Mouse (Mus musculus): ENCODE measurements around the gene Nipa2.
"Not testable (repeated sequence)": the region's sequence is repeated elsewhere in the genome, so short reads cannot be mapped to it uniquely, and the experiment has no call there.

Nipa2 gene

DNA sequence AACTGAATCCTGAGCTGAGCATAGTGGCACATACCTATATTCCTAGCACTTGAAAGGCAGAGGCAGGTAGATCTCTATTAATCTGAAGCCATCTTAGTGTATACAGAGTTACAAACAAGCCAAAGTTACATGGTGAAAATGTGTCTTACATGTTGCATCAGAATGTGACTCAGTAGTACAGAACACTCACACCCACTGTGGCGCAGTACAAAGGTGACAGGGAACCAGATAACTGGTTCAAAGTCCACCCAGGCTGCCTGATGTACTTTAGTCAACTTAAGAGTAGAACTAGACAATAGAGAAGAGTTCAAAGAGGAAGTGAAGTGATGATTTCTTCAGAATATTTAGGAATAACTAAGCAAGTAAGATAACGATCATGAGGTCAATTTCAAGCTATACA lies 27.3 kb downstream of the Nipa2 start:
- DNase-seq (ENCODE audit: low spot score), result no peak

DNA sequence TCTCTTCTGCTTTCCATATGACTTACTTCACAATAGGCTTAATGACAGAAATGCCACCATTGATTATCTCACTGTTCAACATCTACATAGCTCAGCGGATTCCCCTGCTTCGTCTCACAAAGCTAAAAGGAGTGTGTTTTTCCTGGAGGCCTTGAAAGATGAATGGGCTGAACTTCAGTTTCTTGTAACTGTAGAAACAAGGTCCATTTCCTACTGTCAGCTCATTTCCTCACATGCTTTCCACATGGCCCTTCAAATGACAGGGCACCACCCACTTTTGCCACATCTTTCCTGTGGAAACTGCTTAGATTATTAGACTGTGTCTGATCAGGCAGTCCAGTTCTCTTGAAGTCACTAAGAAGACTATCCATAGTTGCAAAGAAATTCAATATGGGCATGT lies 33.6 kb downstream of the Nipa2 start:
- DNase-seq (ENCODE audit: low spot score), result no peak

DNA sequence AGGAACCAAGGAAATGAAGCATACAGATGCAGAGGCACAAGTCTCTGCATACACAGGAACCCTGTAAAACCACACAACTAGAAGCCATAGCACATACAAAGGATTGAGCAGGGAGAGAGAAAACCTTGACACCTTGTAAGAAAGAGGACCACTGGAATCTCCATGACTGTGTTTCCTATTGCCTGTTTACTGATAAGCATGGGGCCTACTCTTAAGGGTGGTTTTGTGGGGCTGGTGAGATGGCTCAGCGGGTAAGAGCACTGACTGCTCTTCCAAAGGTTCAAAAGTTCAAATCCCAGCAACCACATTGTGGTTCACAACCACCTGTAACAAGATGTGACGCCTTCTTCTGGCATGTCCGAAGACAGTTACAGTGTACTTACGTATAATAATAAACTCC lies 35.0 kb downstream of the Nipa2 start:
- DNase-seq (ENCODE audit: low spot score), result no peak

DNA sequence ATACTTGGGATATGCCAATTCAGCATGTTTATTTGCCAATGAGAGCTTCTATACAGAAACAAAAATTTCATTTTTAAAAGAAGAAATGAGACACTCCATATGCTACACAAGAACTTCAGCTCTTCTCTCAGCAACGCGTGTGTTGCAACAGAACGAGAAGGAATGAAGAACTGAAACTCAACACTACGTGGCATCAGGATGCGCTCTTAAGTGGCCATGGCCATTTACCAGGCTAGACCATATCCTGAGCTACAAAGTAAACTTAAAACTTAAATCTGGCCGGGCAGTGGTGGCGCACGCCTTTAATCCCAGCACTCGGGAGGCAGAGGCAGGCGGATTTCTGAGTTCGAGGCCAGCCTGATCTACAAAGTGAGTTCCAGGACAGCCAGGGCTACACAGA lies 43.9 kb downstream of the Nipa2 start:
- not testable (repeated sequence) for DNase-seq (ENCODE audit: low spot score)

DNA sequence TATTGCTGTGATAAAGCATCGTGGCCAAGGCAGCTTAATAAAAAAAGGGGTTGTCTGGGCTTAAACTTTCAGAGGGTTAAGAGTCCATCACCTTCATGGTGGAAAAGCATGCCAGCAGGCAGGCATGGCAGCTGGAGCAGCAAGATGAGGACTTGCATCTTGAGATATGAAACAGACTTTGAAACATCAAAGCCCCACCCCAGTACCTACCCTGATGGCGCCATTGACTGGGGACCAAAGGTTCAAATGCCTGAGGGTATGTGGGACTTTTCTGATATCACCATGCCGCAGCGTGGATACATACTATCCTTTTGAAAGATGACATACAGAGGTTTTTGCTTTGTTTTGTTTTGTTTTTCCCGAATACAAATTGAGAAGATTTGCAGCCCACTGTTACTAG lies 50.2 kb downstream of the Nipa2 start:
- no peak for DNase-seq (ENCODE audit: low spot score)

DNA sequence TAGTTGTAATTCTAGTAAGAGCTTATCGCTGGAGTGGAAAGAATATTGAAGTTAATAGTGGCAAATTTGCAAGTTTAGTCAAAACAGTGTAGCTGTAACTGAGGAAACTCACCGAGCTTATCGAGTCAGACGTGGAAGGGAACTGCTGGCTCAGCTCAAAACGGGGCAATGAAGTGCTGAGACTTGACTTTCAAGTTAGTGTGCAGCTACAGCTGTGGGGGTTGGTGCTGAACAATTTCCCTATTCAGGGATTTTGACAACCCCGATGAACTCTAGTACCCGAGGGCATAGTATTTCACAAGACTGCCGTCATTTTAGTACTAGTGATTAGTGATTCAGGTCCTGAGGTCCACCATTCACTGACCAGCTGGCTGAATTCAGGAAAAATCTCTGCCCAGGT lies 50.9 kb downstream of the Nipa2 start:
- DNase-seq (ENCODE audit: low spot score), result no peak

DNA sequence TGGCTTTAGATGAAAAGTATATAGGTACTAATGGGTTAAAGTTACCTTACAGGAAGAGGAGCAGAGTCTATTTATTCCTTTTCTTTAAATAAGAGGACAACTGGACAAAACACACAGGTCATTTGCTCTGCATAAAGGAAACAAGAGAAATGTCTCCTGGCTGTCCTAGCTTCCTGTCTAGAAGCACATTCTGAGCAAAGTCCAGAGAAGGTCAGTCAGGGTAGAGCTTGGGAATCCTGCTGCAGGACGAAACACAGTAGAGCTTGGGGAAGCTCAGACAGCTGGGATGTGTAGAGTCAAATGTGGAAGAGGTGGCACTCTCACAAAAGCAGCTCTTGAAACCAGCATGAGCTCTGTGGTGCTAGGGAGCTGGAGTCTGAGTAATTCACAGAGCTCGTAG lies 51.9 kb downstream of the Nipa2 start:
- DNase-seq (ENCODE audit: low spot score), result no peak

DNA sequence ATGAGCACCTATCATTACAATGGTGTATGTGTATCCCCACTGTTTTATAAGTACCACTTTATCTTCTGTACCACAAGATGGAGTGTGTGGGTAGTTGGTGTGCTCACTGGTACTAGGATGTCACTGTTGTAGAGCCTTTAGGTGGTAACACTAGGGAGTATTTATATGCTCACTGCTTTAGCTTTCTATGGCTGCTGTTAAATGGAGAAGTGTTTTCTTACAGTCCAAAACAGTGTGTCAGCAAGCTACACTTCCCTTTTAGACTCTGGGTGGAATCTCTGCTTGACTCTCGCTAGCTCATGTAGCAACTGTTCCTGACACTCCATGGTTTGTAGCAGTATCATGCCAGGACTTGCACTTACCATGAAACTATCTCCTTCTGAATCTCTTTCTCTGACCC lies 52.8 kb downstream of the Nipa2 start:
- DNase-seq (ENCODE audit: low spot score), result no peak

DNA sequence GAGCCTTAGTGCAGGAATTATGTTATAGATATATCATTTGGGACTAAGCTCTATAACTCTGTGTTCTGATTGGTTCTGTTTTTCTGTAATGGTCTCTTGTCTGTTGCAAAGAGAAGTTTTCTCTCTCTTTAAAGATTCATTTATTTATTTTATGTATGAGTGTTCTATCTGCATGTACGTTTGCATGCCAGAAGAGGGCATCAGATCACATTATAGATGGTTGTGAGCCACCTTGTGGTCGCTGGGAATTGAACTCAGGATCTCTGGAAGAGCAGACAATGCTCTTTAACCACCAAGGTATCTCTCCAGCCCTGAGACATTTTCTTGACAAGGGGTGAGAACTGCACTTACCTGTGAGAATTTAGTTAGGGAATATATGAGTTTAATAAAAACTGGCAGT lies 56.8 kb downstream of the Nipa2 start:
- no peak for DNase-seq (ENCODE audit: low spot score)

DNA sequence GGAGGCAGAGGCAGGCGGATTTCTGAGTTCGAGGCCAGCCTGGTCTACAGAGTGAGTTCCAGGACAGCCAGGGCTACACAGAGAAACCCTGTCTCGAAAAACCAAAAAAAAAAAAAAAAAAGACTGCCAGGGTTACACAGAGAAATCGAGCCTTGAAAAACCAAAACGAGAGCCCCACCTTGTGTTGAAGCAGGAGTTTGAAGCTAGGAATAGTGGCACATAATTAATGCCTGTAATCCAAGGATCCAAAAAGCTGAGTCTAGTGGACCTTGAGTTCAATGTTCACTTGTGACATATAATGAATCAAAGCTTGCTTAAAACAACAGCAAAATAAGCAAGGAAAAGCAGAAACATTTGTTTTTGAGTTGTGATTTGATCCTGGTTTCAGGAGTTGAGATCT lies 58.5 kb downstream of the Nipa2 start:
- DNase-seq (ENCODE audit: low spot score), result no peak

DNA sequence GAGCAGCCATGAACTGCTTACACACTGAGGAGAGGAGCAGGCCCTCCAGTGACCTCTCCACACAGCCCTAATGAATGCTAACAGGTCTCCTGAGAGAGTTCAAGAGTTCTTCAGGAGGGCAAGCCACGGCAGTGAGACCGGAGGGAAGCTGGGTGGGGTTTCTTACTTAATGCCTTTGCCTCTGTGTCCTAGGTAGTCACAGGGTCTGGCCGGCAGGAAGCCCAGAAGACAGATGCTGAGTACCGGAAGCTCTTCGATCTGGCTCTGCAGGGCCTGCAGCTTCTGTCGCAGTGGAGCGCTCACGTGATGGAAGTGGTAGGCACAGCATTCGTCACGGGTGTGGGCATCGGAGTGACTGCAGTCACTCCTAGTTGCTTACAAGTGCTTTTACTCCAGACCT lies 70.5 kb downstream of the Nipa2 start:
- DNase-seq (ENCODE audit: low spot score), result no peak

DNA sequence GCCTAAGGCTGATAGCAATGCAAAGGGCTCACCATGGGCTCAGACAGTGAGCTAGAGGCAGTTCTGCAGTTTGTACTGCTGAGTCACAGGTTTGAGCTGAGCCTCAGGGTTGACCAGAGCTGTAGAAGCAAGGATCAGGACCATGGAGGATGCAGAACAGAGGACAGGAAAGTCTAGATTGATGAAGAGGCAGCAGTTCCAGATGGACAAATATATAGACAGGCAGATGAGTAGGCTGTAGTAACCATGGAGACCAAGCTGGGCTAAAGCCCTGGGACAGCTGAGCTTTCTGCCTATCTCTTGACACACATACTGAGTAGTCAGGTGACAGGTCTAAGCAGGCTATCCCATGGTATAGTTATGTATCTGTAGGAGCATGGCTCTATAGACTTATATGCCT lies 71.5 kb downstream of the Nipa2 start:
- DNase-seq (ENCODE audit: low spot score), result no peak

DNA sequence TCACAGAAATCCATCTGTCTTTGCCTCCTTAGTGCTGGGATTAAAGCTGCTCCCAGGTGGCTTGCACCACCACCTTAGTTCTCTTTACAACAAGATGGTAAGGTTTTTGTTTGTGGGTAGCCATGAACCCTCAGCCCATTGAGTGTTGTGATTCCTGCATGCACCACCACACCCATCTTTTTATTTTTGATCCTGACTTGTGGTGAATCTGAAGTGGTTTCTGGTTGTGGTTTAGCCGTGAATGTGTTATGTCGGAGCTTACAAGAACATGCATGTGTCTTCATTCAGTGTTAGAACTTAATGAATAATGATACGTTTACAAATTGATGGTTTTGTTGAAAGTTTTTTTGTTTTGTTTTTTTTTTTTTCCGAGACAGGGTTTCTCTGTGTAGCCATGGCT lies 72.3 kb downstream of the Nipa2 start:
- no peak for DNase-seq (ENCODE audit: low spot score)

DNA sequence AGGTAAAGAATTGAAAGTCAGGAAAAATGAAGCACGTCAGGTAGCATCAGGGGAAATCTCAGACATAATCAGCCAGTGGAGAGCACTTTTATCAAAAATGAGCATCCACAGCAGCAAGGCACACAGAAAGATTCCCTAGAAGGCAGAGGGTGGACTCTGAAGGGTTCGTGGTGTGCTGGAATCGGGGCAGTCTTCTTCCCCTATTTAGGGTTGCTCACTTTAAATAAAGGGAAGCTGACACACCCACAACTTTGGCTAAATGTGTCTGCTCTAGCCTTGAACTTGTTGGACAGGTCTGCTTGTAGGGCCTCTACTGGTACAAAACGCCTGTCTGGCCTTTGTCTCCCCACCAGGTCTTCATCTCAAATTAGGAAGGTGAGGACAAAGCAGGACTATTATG lies 73.7 kb downstream of the Nipa2 start:
- no peak for DNase-seq (ENCODE audit: low spot score)
